Mouse (Mus musculus) forebrain, embryonic 13.5 days (tissue): ENCODE data around the gene 5730480H06Rik. TPM values are rescaled to one million over a fixed set of nuclear protein-coding genes. Genes with fewer than 3 reads are reported as not detected.

Experiments
- ATAC-seq: fragments of 200-750 bp; cut with Nextera tagmentation; 2 replicates; pipeline ENCODE4 v1.8.0; 2017
- H3K27ac ChIP-seq: fragments of 300-500 bp; sonication (generic); 2 replicates; pipeline ENCODE4 v1.5.1; 2015; ENCODE audit warnings: inconsistent platforms, mild to moderate bottlenecking, moderate library complexity
- H3K27me3 ChIP-seq: fragments of 300-500 bp; sonication (generic); 2 replicates; pipeline ENCODE4 v1.6.1; 2015; ENCODE audit warnings: mild to moderate bottlenecking, inconsistent platforms
- H3K36me3 ChIP-seq: fragments of 300-500 bp; sonication (generic); 2 replicates; pipeline ENCODE4 v1.6.1; 2015; ENCODE audit warnings: mild to moderate bottlenecking, inconsistent platforms; ENCODE audit not compliant: poor library complexity, severe bottlenecking
- H3K4me1 ChIP-seq: fragments of 300-500 bp; sonication (generic); 2 replicates; pipeline ENCODE4 v1.6.1; 2015; ENCODE audit warnings: inconsistent platforms
- H3K4me2 ChIP-seq: fragments of 300-500 bp; sonication (generic); 2 replicates; pipeline ENCODE4 v1.6.1; 2015; ENCODE audit warnings: inconsistent platforms, mild to moderate bottlenecking, moderate library complexity
- H3K4me3 ChIP-seq: fragments of 300-500 bp; sonication (generic); 2 replicates; pipeline ENCODE4 v1.5.1; 2015; ENCODE audit warnings: mild to moderate bottlenecking, inconsistent platforms
- H3K9ac ChIP-seq: fragments of 300-500 bp; sonication (generic); 2 replicates; pipeline ENCODE4 v1.6.1; 2015; ENCODE audit warnings: mild to moderate bottlenecking, inconsistent platforms
- H3K9me3 ChIP-seq: fragments of 300-500 bp; sonication (generic); replicated peaks from 2 replicates; pipeline ENCODE4 v1.6.1; 2016; ENCODE audit warnings: inconsistent platforms
- WGBS: fragments of 180-500 bp; shearing (Covaris S2); methylation state at CpG from one replicate; pipeline ENCODE4 v1.1.7; 2015; 5-methylcytosine and 5-hydroxymethylcytosine counted together
- polyA plus RNA-seq: library from polyadenylated mRNA; unstranded; fragments of >200 nt; fragmentation: Nextera tagmentation; extraction: Ambion mirVana; gene quantifications from 2 replicates; pipeline ENCODE4 v1.2.1, GENCODE M21; 2015

Gene 5730480H06Rik
- polyA plus RNA-seq, 1 experiment from 2014 or later = 21.5 TPM

DNA sequence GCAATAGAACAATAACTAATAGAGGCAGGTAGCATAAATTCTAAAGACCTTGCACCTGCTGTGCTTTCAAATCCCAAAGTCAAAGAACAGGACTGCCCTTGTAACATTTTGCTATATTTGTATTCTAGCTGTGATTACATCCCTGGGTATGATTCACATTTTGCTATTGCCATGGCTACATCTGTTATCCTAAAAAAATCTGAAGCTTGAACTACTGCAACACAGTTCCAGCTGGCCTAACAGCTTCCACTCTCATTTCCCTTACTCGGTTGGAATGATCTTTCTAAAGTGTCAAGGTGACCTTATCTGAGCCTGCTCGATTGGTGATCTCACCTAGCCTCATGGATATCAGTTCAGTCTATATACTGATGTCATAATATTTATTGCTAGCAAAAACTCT, 132.5 kb downstream of the 5730480H06Rik start:
- no peak overlapping the region for H3K4me2 ChIP-seq
- H3K9ac ChIP-seq = no peak overlapping the region
- H3K4me3 ChIP-seq = no peak overlapping the region
- H3K27ac ChIP-seq = no peak overlapping the region
- no peaks in the 10 kb centered on the region for H3K36me3 ChIP-seq
- no peaks in the 10 kb centered on the region for H3K9me3 ChIP-seq
- ATAC-seq = no peak
- no peaks in the 10 kb centered on the region for H3K4me1 ChIP-seq
- H3K27me3 ChIP-seq = no peaks in the 10 kb centered on the region
- WGBS = 82% methylated on average over 2 of the region's 2 CpGs
